Mouse (Mus musculus): ENCODE measurements around the gene Myo3b.
A peak's percentile ranks its signal among the peaks of the same experiment; 100 is the strongest.
"Not testable (repeated sequence)": the region's sequence is repeated elsewhere in the genome, so short reads cannot be mapped to it uniquely, and the experiment has no call there.

Myo3b gene

GRCm38 (mm10) chr2:70038752-70039151, at the start of gene Myo3b:
Gene Myo3b (plus strand): TSS chr2:70039126.
- DNase-seq, result no peak

GRCm38 (mm10) chr2:69989224-69989623, 49.7 kb upstream of the Myo3b start:
- no peak for DNase-seq

GRCm38 (mm10) chr2:69990647-69991046, 48.3 kb upstream of the Myo3b start:
- DNase-seq, result no peak

DNA sequence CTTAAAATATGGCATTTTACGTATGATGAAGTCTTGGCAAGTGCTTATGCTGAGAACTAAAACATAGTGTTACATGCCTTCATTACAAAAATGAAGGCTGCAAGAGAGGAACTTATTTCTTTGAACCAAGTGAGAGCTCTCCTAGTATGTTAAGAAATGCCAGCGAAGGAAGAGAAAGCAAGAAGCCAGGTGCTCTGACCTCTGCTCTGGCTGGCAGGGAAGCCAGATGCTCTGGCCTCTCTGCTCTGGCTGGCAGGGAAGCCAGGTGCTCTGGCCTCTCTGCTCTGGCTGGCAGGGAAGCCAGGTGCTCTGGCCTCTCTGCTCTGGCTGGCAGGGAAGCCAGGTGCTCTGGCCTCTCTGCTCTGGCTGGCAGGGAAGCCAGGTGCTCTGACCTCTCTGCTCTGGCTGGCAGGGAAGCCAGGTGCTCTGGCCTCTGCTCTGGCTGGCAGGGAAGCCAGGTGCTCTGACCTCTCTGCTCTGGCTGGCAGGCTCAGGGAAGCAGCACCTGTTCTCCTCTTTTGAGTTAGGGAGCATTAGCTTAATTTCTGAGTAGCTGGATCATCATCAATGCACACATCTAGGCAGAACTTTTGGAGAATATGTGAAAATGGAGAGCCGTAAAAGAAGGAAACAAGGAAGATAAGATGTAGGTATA, 44.7 kb upstream of the Myo3b start:
- DNase-seq, result not testable (repeated sequence)

- no peak for DNase-seq
Observed at GRCm38 (mm10) chr2:69994779-69995178, 44.1 kb upstream of the Myo3b start.

DNA sequence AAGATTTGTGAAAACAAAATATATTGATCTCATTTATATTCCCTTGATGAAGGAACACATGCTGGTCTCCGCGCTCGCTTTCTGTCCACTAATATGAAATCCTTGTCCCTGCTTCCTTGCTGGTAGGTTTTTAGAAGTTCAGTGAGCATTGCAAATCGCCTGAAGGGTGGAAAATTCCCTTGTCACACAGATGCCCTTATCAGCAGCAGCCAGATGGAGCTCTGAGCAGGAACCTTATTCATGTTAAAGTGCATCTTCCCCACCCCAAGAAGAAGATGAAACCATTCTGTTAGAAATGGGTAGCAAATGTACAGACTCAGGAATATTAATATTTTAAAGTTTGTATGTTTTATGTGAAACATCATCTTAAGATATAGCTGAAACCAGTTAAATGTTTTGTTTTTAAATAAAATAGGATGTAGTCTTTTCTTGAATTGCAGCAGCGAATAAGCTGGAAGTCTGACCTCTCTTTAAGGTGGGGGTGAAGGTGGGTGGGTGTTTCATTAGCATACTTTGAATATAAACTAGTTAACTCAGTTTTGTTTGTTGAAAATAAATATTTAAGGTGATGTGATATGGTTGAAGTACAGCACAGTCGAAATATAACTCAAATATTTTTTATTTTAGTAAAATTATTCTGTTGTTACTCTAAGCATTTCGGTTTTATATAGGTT, 39.7 kb upstream of the Myo3b start:
- DNase-seq, result no peak

DNA sequence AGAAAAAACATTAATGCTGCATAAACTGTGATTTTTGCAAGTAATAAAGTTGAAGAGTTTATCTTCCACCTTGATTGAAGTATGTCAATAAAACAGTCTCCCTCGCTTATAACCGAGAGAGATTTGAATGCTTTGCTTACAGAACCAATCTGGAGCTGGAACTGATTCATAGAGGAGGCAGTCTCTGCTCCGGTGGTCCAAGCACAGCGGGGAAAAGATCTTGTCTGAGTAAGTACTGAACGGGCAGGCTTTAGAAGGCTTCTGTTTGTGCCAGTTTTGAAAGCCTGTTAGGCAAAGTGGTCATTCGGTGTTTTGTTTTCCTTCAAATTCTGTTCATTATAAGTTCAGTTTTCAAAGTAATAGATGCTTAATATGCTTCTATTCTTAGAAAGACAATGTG, 38.6 kb upstream of the Myo3b start:
- DNase-seq, result no peak

DNA sequence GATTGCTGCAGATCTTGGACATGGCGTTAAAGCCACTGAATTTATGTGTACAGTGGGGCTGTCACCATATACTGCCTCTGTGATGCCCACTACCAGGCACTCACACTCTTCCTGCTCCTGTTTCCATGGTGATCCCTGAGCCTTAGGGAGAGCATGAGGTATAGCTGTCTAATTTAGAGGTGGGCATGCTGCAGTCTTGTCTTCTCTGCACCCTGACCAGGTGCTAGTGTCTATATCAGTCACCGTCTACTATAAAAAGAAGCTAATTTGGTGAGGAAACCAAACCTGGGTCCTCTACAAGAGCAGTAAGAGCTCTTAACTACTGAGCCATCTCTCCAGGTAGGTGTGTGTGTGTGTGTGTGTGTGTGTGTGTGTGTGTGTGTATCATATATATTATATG, 32.4 kb upstream of the Myo3b start:
- DNase-seq, result no peak

- no peak for DNase-seq
Observed at GRCm38 (mm10) chr2:70012941-70013340, 26.0 kb upstream of the Myo3b start.

- peak in 1 of 2 experiments; percentile 44 for DNase-seq
Observed at GRCm38 (mm10) chr2:70018236-70018635, 20.7 kb upstream of the Myo3b start.

DNA sequence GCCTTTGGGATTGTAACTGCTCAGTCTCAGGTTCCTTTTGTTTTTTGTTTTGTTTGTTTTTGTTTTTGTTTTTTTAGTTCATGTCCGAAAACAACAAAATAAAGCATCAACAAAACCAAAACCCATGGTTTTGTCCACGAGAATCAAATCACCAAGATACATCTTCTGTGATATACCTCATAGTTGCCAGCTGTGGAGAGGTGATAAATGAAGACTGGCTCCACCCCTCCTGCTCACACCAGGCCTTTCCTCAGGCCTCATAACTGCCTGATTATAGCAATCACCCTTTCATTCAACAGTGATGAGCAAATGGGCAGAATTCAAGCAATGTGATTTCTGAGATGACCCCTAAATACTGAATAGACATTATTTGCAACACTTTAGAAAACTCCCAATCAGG, 14.5 kb upstream of the Myo3b start:
- DNase-seq, result no peak

- DNase-seq, result no peak
Observed at GRCm38 (mm10) chr2:70025711-70026110, 13.2 kb upstream of the Myo3b start.

DNA sequence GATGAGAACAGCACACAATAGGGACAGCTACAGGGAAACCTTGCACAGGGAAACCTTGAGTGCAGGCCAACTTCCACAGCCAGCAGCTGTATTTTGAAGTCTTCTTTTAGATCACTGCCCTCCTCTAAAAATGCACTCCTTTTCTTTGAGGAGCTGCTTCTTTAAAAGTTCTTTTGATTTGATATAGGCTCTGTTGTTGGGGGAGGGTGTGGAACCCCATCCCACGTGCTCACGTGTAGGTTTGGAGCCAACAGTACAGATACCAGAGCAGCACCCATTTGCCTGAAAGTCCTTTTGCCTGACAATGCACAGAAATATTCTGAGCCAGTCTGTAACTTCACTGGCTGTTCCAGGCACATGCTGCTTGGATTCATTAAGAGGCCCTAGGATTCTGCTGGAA, 7.5 kb upstream of the Myo3b start:
- DNase-seq, result no peak

GRCm38 (mm10) chr2:70034895-70035294, 4.0 kb upstream of the Myo3b start:
- DNase-seq, result no peak

DNA sequence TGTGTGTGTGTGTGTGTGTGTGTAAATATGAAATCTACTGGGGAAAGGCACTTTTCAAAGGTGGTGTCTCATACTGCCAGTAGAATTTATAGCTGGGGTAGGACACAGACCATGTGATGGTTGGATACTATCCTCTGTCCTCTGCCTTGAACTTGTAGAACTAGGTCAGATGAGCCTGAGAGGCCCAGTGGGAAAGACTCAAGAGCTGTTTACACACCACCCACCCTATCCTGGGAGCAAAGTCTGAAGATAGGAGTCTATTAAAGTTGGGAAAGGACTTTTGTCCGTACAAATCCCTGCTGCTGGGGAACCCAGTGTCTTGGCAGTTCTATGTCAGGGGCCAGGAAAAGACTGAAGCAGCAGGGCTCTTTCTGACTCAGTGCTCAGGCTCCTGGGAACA, 3.6 kb upstream of the Myo3b start:
- DNase-seq, result no peak

DNA sequence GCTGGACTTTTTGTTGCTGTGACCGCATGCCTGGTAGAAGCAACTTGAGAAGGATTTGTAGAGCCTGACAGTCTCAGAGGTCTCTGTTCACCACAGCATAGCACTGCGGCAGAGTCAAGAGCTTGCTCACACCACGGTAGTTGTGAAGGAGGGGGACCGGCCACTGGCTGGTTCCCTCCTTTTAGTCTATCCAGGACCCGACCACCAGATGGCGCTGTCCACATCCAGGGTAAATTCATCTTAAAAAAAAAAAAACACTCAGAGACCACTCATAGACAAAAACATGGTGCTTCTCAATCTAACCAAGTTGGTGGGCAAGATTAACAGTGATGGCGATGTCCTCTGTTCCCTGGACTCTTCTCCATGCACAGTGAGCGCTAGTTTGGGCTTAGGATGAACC, 1.7 kb upstream of the Myo3b start:
- DNase-seq, result peak; percentile 48 to 54

- DNase-seq, result no peak
Observed at GRCm38 (mm10) chr2:70044466-70044865, 5.5 kb downstream of the Myo3b start.

- DNase-seq, result no peak
Observed at GRCm38 (mm10) chr2:70047868-70048267, 8.9 kb downstream of the Myo3b start.

DNA sequence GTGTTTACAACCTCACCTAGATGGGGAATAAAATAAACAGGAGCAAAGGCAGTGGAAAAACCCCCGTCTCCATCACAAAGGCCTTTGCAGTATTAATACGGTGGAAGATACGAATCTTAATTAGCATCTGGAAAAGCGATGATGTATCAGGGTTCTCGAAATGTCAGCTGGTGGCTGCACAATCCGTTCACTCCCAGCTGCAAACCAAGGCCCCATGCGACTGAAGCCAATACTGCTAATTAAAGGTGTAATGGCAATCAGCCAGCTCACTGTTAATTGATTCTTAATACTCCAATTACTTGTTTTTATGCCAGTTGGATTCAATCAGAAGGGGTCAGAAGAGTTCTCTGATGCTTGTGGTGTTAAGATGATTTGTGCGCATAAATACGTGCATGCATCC, 14.9 kb downstream of the Myo3b start:
- DNase-seq, result no peak

- no peak for DNase-seq
Observed at GRCm38 (mm10) chr2:70058201-70058600, 19.3 kb downstream of the Myo3b start.

DNA sequence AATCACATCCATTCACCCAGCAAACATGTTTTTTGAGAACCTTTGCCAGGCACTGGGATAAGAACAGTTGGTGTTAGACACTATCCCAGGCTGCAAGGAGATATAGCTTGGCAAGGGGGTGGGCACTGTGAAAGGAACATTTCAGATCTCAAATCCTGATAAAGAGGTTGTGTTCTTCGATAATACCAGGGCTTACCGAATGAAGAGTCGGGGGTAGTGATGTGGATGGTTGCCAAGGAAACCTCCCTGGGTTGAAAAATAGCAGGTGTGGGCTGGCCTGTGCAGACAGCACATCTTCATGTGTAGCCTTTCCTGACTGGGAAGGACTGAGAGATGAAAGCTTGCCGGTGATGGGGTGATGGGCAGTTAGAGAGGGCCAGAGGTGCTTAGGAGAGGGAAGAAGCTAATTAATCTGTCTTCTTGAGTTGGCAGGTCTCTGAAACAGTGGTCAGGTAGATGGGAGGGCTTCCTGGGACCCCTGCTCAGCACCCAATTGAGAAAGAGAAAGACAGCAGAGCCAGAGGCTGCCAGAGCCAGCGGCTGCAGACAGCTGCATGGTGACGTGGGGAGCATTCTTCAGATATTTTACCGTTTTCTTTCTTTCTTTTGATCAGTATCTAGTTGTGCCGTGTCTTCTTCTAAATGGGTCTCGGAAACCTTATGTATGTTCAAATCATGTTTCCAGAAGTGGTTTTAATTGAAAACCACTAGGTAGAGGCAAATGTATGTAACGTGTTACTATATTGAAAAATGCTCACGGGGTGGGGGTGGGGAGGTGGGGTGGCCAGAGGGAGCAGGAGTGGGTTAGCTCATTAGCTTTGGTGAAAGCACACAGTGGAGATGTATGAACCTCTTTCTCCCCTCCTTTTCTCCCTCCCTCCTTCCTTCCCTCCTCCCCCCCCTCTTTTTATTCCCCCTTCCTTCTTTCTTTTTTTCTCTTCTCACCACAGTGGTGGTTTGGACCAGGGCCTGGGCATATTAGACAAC, 21.7 kb downstream of the Myo3b start:
- no peak for DNase-seq

DNA sequence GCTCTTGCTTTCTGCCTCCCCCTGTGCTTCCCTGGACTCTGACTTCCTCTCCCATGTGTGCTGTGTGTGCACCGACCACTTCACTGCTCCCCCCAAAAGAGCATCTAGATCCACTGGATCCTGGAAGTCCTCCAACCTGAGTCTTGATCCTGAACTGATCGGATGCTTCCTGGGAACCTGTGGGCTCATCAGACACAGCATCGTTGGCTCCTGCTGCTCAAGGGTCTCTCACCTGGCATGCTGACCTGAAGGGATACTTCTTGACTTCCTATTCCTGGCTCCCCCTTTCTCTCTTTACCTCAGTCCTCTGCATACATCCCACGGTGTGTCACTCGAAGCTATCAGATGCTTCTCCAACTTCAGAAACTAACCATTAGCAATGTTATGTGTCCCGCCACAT, 26.2 kb downstream of the Myo3b start:
- no peak for DNase-seq

- no peak for DNase-seq
Observed at GRCm38 (mm10) chr2:70065729-70066300, 26.9 kb downstream of the Myo3b start.

All from kidney, postnatal 25 days (tissue).